Mouse (Mus musculus) intestine, postnatal 0 days (tissue): ENCODE measurements around the gene Nhlrc2. TPM values are rescaled to one million over a fixed set of nuclear protein-coding genes. Genes with fewer than 3 reads are reported as not detected.

ENCODE experiments used
- ATAC-seq: fragments of 200-750 bp; cut with Nextera tagmentation; 2 replicates; pipeline ENCODE4 v1.8.0; 2017; ENCODE audit warnings: mild to moderate bottlenecking, moderate TSS enrichment, moderate library complexity
- H3K27ac ChIP-seq: fragments of 300-500 bp; sonication (generic); 2 replicates; pipeline ENCODE4 v1.5.1; 2014; ENCODE audit warnings: mild to moderate bottlenecking, low read depth, low read length, moderate library complexity
- H3K27me3 ChIP-seq: fragments of 300-500 bp; sonication (generic); replicated peaks from 2 replicates; pipeline ENCODE4 v1.6.1; 2014; ENCODE audit warnings: low read length, mixed read lengths; ENCODE audit not compliant: control insufficient read depth, insufficient read depth
- H3K36me3 ChIP-seq: fragments of 300-500 bp; sonication (generic); 2 replicates; pipeline ENCODE4 v1.6.1; 2014; ENCODE audit warnings: mild to moderate bottlenecking, moderate library complexity; ENCODE audit not compliant: control insufficient read depth, insufficient read depth
- H3K4me1 ChIP-seq: fragments of 300-500 bp; sonication (generic); replicated peaks from 2 replicates; pipeline ENCODE4 v1.6.1; 2014; ENCODE audit warnings: antibody characterized with exemption, low read length, mixed read lengths; ENCODE audit not compliant: control insufficient read depth, insufficient read depth
- H3K4me2 ChIP-seq: fragments of 300-500 bp; sonication (generic); replicated peaks from 2 replicates; pipeline ENCODE4 v1.6.1; 2014; ENCODE audit warnings: low read depth, mild to moderate bottlenecking, moderate library complexity
- H3K4me3 ChIP-seq: fragments of 300-500 bp; sonication (generic); 2 replicates; pipeline ENCODE4 v1.5.1; 2014; ENCODE audit warnings: low read depth, low read length
- H3K9ac ChIP-seq: fragments of 300-500 bp; sonication (generic); 2 replicates; pipeline ENCODE4 v1.6.1; 2014; ENCODE audit warnings: mild to moderate bottlenecking, low read depth, low read length
- H3K9me3 ChIP-seq: fragments of 300-500 bp; sonication (generic); 2 replicates; pipeline ENCODE4 v1.6.1; 2016; ENCODE audit warnings: mixed run types; ENCODE audit not compliant: control insufficient read depth
- CTCF ChIP-seq: sonication (generic); IDR thresholded peaks from 2 replicates; pipeline ENCODE4 v1.5.1; 2016; ENCODE audit warnings: low read depth, mild to moderate bottlenecking, control low read depth, antibody characterized with exemption, moderate library complexity
- WGBS: fragments of 180-500 bp; shearing (Covaris S2); extraction: QIAGEN DNeasy Blood & Tissue Kit; methylation state at CpG from one replicate; pipeline ENCODE4 v1.1.7; 2014; 5-methylcytosine and 5-hydroxymethylcytosine counted together
- polyA plus RNA-seq: library from polyadenylated mRNA; unstranded; fragments of >200 nt; fragmentation: Nextera tagmentation; extraction: Ambion mirVana; gene quantifications from 2 replicates; pipeline ENCODE4 v1.2.1, GENCODE M21; 2015

Gene Nhlrc2
- polyA plus RNA-seq, 1 experiment from 2014 or later: 8.3 TPM

- Histone ChIP-seq H3K9ac (no peak overlapping the region), H3K4me2 (no peak overlapping the region), H3K9me3 (no peaks in the 10 kb centered on the region), H3K27me3 (no peaks in the 10 kb centered on the region), H3K27ac (no peak overlapping the region), H3K36me3 (no peaks in the 10 kb centered on the region), H3K4me1 (no peaks in the 10 kb centered on the region), H3K4me3 (no peak overlapping the region)
- WGBS: 69% methylated on average over 10 of the region's 10 CpGs
- TF ChIP-seq CTCF: no peak
- no peak for ATAC-seq
Measured at GRCm38 (mm10) chr19:56627881-56628472, 79.9 kb downstream of the Nhlrc2 start.

GRCm38 (mm10) chr19:56629647-56630046 is 81.6 kb downstream of the Nhlrc2 start:
- no peak for ATAC-seq
- H3K9ac ChIP-seq: no peak overlapping the region
- TF ChIP-seq CTCF: no peak
- no peaks in the 10 kb centered on the region for H3K36me3 ChIP-seq
- WGBS: 86% methylated on average over 6 of the region's 6 CpGs
- H3K27ac ChIP-seq: no peak overlapping the region
- no peak overlapping the region for H3K4me3 ChIP-seq
- H3K4me2 ChIP-seq: no peak overlapping the region
- no peaks in the 10 kb centered on the region for H3K27me3 ChIP-seq
- H3K9me3 ChIP-seq: no peaks in the 10 kb centered on the region
- H3K4me1 ChIP-seq: no peaks in the 10 kb centered on the region

- Histone ChIP-seq H3K9me3 (no peaks in the 10 kb centered on the region), H3K4me3 (no peak overlapping the region), H3K27ac (no peak overlapping the region), H3K4me2 (no peak overlapping the region; the same call in 1 of the 2 replicates), H3K27me3 (no peaks in the 10 kb centered on the region), H3K4me1 (no peaks in the 10 kb centered on the region), H3K36me3 (no peaks in the 10 kb centered on the region), H3K9ac (no peak overlapping the region)
- 71% methylated on average over 4 of the region's 4 CpGs for WGBS
- ATAC-seq: no peak
- TF ChIP-seq CTCF: no peak
Measured at GRCm38 (mm10) chr19:56631017-56631416, 83.0 kb downstream of the Nhlrc2 start.

GRCm38 (mm10) chr19:56631451-56631901 is 83.4 kb downstream of the Nhlrc2 start:
- 23% methylated on average over 11 of the region's 11 CpGs for WGBS
- no peak overlapping the region; the same call in 1 of the 2 replicates for H3K4me2 ChIP-seq
- ATAC-seq: no peak

GRCm38 (mm10) chr19:56637035-56637683 is 89.1 kb downstream of the Nhlrc2 start:
- no peak for TF ChIP-seq CTCF
- no peak overlapping the region for H3K4me2 ChIP-seq
- H3K9ac ChIP-seq: no peak overlapping the region
- no peaks in the 10 kb centered on the region for H3K36me3 ChIP-seq
- no peaks in the 10 kb centered on the region for H3K4me1 ChIP-seq
- ATAC-seq: no peak
- WGBS: 41% methylated on average over 12 of the region's 12 CpGs
- no peaks in the 10 kb centered on the region for H3K9me3 ChIP-seq
- no peaks in the 10 kb centered on the region for H3K27me3 ChIP-seq
- H3K4me3 ChIP-seq: no peak overlapping the region
- H3K27ac ChIP-seq: no peak overlapping the region

More at GRCm38 (mm10) chr19:56631451-56631901, 83.4 kb downstream of the Nhlrc2 start:
- no peak overlapping the region for H3K27ac ChIP-seq
- TF ChIP-seq CTCF: no peak
- H3K4me1 ChIP-seq: no peaks in the 10 kb centered on the region
- H3K27me3 ChIP-seq: no peaks in the 10 kb centered on the region
- no peak overlapping the region for H3K9ac ChIP-seq
- H3K4me3 ChIP-seq: no peak overlapping the region
- no peaks in the 10 kb centered on the region for H3K36me3 ChIP-seq
- no peaks in the 10 kb centered on the region for H3K9me3 ChIP-seq

GRCm38 (mm10) chr19:56637684-56638049 is 89.6 kb downstream of the Nhlrc2 start:
- WGBS: 91% methylated on average over 9 of the region's 9 CpGs
- Histone ChIP-seq H3K4me2 (no peak overlapping the region), H3K4me3 (no peak overlapping the region), H3K27ac (no peak overlapping the region), H3K9me3 (no peaks in the 10 kb centered on the region), H3K27me3 (no peaks in the 10 kb centered on the region), H3K4me1 (no peaks in the 10 kb centered on the region), H3K9ac (no peak overlapping the region), H3K36me3 (no peaks in the 10 kb centered on the region)
- no peak for TF ChIP-seq CTCF
- ATAC-seq: no peak
